Mouse (Mus musculus) midbrain, embryonic 14.5 days (tissue): ENCODE data around the gene Galnt16. TPM values are rescaled to one million over a fixed set of nuclear protein-coding genes. Genes with fewer than 3 reads are reported as not detected.

ENCODE experiments used
- ATAC-seq: fragments of 200-750 bp; cut with Nextera tagmentation; 2 replicates; pipeline ENCODE4 v1.8.0; 2017; ENCODE audit warnings: moderate number of reproducible peaks, moderate library complexity; ENCODE audit not compliant: low FRiP score, low TSS enrichment
- DNase-seq: peaks from one replicate; pipeline ENCODE4 v3.0.0-alpha.2; 2015
- H3K27ac ChIP-seq: fragments of 300-500 bp; sonication (generic); replicated peaks from 2 replicates; pipeline ENCODE4 v1.5.1; 2014; ENCODE audit warnings: mild to moderate bottlenecking, low read depth, low read length, moderate library complexity
- H3K27me3 ChIP-seq: fragments of 300-500 bp; sonication (generic); 2 replicates; pipeline ENCODE4 v1.6.1; 2014; ENCODE audit warnings: low read length, control low read depth, mixed read lengths; ENCODE audit not compliant: control insufficient read depth, insufficient read depth
- H3K36me3 ChIP-seq: fragments of 300-500 bp; sonication (generic); 2 replicates; pipeline ENCODE4 v1.6.1; 2014; ENCODE audit warnings: low read length, control low read depth; ENCODE audit not compliant: control insufficient read depth, insufficient read depth
- H3K4me1 ChIP-seq: fragments of 300-500 bp; sonication (generic); 2 replicates; pipeline ENCODE4 v1.6.1; 2014; ENCODE audit warnings: mild to moderate bottlenecking, antibody characterized with exemption, low read length, control low read depth; ENCODE audit not compliant: control insufficient read depth, insufficient read depth
- H3K4me2 ChIP-seq: fragments of 300-500 bp; sonication (generic); 2 replicates; pipeline ENCODE4 v1.6.1; 2014; ENCODE audit warnings: mild to moderate bottlenecking, low read length, moderate library complexity
- H3K4me3 ChIP-seq: fragments of 300-500 bp; sonication (generic); replicated peaks from 2 replicates; pipeline ENCODE4 v1.5.1; 2014; ENCODE audit warnings: low read depth, low read length
- H3K9ac ChIP-seq: fragments of 300-500 bp; sonication (generic); replicated peaks from 2 replicates; pipeline ENCODE4 v1.6.1; 2014; ENCODE audit warnings: mild to moderate bottlenecking, low read length, moderate library complexity
- H3K9me3 ChIP-seq: fragments of 300-500 bp; sonication (generic); 2 replicates; pipeline ENCODE4 v1.6.1; 2016; ENCODE audit warnings: low read length, control low read depth, mixed read lengths; ENCODE audit not compliant: control insufficient read depth
- WGBS: fragments of 180-500 bp; shearing (Covaris S2); extraction: QIAGEN DNeasy Blood & Tissue Kit; methylation state at CpG from one replicate; pipeline ENCODE4 v1.1.7; 2014; 5-methylcytosine and 5-hydroxymethylcytosine counted together
- polyA plus RNA-seq: library from polyadenylated mRNA; unstranded; fragments of >200 nt; fragmentation: Nextera tagmentation; extraction: Ambion mirVana; gene quantifications from 2 replicates; pipeline ENCODE4 v1.2.1, GENCODE M21; 2014

Gene Galnt16
- polyA plus RNA-seq, 1 experiment from 2014 or later: 21.7 TPM

DNA sequence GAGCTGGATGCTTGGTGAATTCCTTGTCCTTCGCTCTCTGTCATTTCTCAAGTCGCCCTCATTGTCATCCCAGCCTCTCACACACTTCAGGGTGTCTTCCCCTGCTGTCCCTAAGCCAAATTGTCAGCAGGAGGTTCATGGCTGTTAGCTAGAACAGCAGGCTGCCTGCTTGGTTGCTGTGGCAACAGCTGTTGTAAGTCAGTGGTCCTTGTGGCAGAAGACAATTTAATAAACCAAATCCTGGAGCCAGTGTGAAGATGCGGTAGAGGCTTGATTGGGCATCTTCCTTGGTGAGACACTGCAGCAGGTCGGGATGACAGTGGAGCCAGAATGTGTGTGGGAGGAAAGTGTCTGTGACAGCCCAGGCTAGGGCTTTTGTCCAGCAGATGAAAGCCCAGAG is 27.2 kb downstream of the Galnt16 start:
- 4% methylated on average over 4 of the region's 4 CpGs for WGBS
- H3K36me3 ChIP-seq: no peaks in the 10 kb centered on the region
- 0 out of 2 replicates have a peak overlapping the region, but pooled peaks have one; percentile 2 for H3K9ac ChIP-seq
- H3K4me1 ChIP-seq: peaks cover 12% of the 10 kb centered on the region
- ATAC-seq: no peak
- peak overlapping the region; percentile 58 for H3K27ac ChIP-seq
- H3K9me3 ChIP-seq: no peaks in the 10 kb centered on the region
- H3K4me2 ChIP-seq: peak overlapping the region; percentile 5
- H3K4me3 ChIP-seq: no peak overlapping the region
- peak; percentile 68 for DNase-seq
- H3K27me3 ChIP-seq: no peaks in the 10 kb centered on the region

DNA sequence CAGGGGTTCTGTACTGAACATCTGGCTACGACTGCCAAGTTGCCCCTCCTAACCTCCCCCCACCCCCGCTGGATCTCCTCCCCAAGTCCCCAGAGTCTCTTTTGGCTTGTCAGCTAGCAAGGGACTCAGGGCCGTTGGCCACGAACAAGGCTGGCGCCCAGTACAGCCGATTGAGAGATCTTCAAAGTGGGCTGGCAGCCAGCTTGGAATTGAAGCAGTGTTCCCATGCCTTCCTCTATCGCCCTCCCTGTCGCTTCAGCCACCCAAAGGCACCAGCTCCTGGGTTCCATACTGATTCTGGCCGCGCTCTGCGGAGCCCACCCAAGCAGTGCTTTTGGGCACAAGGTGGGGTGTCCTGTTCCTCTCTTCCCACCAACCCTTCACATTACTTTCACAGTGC is 31.6 kb downstream of the Galnt16 start:
- no peak overlapping the region for H3K4me2 ChIP-seq
- H3K4me1 ChIP-seq: peaks cover 15% of the 10 kb centered on the region
- H3K27me3 ChIP-seq: no peaks in the 10 kb centered on the region
- DNase-seq: peak; percentile 55
- no peak overlapping the region for H3K4me3 ChIP-seq
- WGBS: 55% methylated on average over 11 of the region's 11 CpGs
- no peak overlapping the region for H3K27ac ChIP-seq
- no peak overlapping the region for H3K9ac ChIP-seq
- H3K9me3 ChIP-seq: no peaks in the 10 kb centered on the region
- no peaks in the 10 kb centered on the region for H3K36me3 ChIP-seq
- ATAC-seq: no peak

GRCm38 (mm10) chr12:80553157-80553556 is 35.1 kb downstream of the Galnt16 start:
- WGBS: 0% methylated on average over 2 of the region's 3 CpGs
- no peak for ATAC-seq

DNA sequence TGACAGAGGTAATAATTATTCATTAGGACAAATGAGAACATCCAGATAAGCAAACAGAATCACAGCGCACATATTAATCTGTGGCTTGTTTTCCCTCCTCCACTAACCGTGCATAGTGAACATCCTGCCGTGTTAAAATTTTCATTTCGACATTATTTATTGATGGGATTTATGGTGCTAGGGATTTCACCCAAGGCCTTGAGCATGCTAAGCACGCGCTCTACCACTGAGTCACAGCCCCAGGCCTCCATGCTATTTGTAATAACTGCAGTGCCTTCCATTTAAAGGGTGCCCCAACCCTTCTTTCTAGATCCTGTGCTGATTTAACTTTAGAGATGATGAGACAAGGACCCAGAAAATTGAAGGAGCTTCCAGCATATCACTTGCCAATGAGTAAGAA is 36.2 kb downstream of the Galnt16 start:
- Histone ChIP-seq H3K27ac (no peak overlapping the region), H3K9me3 (no peaks in the 10 kb centered on the region), H3K4me3 (no peak overlapping the region), H3K4me1 (peaks cover 5% of the 10 kb centered on the region; the same call in 1 of the 2 replicates), H3K4me2 (no peak overlapping the region), H3K27me3 (no peaks in the 10 kb centered on the region), H3K36me3 (no peaks in the 10 kb centered on the region), H3K9ac (no peak overlapping the region)
- ATAC-seq (no peak), DNase-seq (peak; percentile 57)
- WGBS: 71% methylated on average over 6 of the region's 6 CpGs

More at GRCm38 (mm10) chr12:80553157-80553556, 35.1 kb downstream of the Galnt16 start:
- H3K36me3 ChIP-seq: no peaks in the 10 kb centered on the region
- no peak overlapping the region for H3K4me2 ChIP-seq
- peaks cover 5% of the 10 kb centered on the region; the same call in 1 of the 2 replicates for H3K4me1 ChIP-seq
- no peak overlapping the region for H3K4me3 ChIP-seq
- no peak overlapping the region for H3K9ac ChIP-seq
- no peaks in the 10 kb centered on the region for H3K27me3 ChIP-seq
- no peaks in the 10 kb centered on the region for H3K9me3 ChIP-seq
- H3K27ac ChIP-seq: no peak overlapping the region
- no peak for DNase-seq

DNA sequence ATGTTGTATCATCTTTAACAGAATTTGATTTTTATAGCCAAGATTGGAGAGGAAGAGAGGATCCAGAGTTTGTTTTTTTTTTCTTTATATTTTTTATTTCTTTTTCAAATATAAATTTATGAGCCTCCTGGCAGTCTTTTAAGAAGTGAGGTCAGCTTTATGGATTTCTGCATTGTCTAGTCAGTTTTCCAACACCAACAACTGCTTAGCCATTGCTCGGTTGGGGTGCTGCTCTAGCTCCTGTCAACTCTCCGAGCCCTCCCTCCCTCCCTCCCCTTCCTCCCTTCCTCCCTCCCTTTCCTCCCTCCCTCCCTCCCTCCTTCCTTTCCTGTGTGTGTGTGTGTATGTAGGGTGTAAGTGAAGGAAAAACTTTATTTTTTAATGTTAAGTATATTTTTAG is 43.8 kb downstream of the Galnt16 start:
- ATAC-seq (no peak), DNase-seq (no peak)
- H3K9ac ChIP-seq: no peak overlapping the region
- 27% methylated on average over 2 of the region's 2 CpGs for WGBS
- peaks cover 13% of the 10 kb centered on the region for H3K4me1 ChIP-seq
- H3K4me3 ChIP-seq: no peak overlapping the region
- no peak overlapping the region for H3K4me2 ChIP-seq
- no peak overlapping the region for H3K27ac ChIP-seq
- no peaks in the 10 kb centered on the region for H3K36me3 ChIP-seq
- no peaks in the 10 kb centered on the region for H3K9me3 ChIP-seq
- no peaks in the 10 kb centered on the region for H3K27me3 ChIP-seq

DNA sequence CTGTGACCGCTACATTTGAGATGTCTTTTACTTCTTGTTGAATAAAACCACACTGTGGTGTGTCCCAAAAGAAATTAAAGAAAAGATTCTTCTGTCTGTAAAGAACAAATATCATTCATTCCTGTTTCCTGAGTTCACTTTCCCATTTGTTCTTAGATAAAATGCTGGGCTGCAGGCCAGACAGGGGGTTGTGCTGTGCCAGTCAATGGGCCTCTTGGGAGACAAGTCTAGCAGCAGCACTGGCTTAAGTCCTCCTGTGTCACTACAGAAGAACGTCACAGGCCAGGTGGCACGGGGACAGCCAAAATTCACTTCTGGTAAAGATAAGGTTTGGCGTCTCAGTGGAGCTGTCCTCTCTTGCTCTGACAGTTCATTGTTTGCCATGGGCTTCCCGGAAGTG is 44.7 kb downstream of the Galnt16 start:
- no peak overlapping the region for H3K4me3 ChIP-seq
- H3K9me3 ChIP-seq: no peaks in the 10 kb centered on the region
- peaks cover 17% of the 10 kb centered on the region for H3K4me1 ChIP-seq
- ATAC-seq (no peak), DNase-seq (no peak)
- no peak overlapping the region for H3K4me2 ChIP-seq
- H3K9ac ChIP-seq: no peak overlapping the region
- H3K27ac ChIP-seq: no peak overlapping the region
- H3K36me3 ChIP-seq: no peaks in the 10 kb centered on the region
- no peaks in the 10 kb centered on the region for H3K27me3 ChIP-seq
- WGBS: 76% methylated on average over 5 of the region's 5 CpGs

DNA sequence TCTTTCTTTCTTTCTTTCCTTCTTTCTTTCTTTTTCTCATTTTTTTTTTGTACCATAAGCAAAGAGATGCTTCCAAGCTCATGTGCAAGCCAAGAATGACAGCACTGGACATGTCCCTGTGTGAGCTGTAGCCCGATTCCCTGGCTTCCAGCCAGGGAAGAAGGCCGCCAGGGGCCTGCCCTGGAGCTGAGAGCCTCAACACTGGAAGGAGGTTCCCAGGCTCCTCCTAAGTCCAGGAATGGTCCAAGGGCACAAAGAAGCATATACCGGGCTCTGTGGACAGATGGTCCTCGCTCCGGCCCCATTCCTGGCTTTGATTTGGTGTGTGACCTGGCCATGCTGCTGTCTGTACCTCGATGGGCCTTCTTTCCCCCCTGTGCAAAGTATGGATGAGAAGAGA is 46.9 kb downstream of the Galnt16 start:
- ATAC-seq (no peak), DNase-seq (no peak)
- Histone ChIP-seq H3K27me3 (no peaks in the 10 kb centered on the region), H3K4me3 (no peak overlapping the region), H3K9ac (no peak overlapping the region), H3K4me2 (no peak overlapping the region), H3K9me3 (no peaks in the 10 kb centered on the region), H3K27ac (no peak overlapping the region), H3K4me1 (peaks cover 17% of the 10 kb centered on the region), H3K36me3 (no peaks in the 10 kb centered on the region)
- WGBS: 80% methylated on average over 6 of the region's 6 CpGs

DNA sequence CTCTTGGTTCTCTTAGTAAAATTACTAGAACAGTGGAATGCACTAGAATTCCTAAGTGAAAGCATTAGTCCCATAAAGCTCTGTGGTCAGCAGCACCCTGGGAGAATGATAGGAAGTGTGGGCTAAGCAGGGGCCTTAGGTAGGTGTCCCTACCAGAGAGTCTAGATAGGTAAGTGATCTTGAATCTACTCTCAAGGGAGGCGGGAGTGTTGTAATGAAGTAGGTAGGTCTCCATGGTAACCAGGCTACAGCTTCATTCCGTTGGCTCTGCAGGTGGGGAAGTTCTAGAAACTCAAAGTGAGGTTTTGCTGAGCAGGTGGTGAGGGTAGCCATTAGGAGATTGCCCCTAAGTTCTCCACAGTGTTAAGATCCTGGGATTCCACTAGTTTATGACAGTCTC is 47.7 kb downstream of the Galnt16 start:
- Histone ChIP-seq H3K4me2 (no peak overlapping the region), H3K4me1 (peaks cover 17% of the 10 kb centered on the region), H3K27me3 (no peaks in the 10 kb centered on the region), H3K9ac (no peak overlapping the region), H3K27ac (no peak overlapping the region), H3K9me3 (no peaks in the 10 kb centered on the region), H3K36me3 (no peaks in the 10 kb centered on the region), H3K4me3 (no peak overlapping the region)
- ATAC-seq (no peak), DNase-seq (no peak)
- WGBS: 69% methylated on average over 2 of the region's 2 CpGs

- no peaks in the 10 kb centered on the region for H3K36me3 ChIP-seq
- H3K4me2 ChIP-seq: no peak overlapping the region
- H3K4me1 ChIP-seq: peaks cover 17% of the 10 kb centered on the region
- ATAC-seq: no peak
- no peak overlapping the region for H3K4me3 ChIP-seq
- H3K27me3 ChIP-seq: no peaks in the 10 kb centered on the region
- WGBS: 52% methylated on average over 4 of the region's 4 CpGs
- H3K9me3 ChIP-seq: no peaks in the 10 kb centered on the region
- H3K9ac ChIP-seq: no peak overlapping the region
- no peak overlapping the region for H3K27ac ChIP-seq
- DNase-seq: peak; percentile 37
Measured at GRCm38 (mm10) chr12:80566502-80566901, 48.4 kb downstream of the Galnt16 start.
